Mouse (Mus musculus) embryonic facial prominence, embryonic 10.5 days (tissue): ENCODE data around the gene Tstd3. TPM values are rescaled to one million over a fixed set of nuclear protein-coding genes. Genes with fewer than 3 reads are reported as not detected.

Experiments used
- DNase-seq: peaks from one replicate; pipeline ENCODE4 v3.0.0-alpha.2; 2017; ENCODE audit warnings: low spot score
- H3K27ac ChIP-seq: fragments of 300-500 bp; sonication (generic); replicated peaks from 2 replicates; pipeline ENCODE4 v1.5.1; 2016; ENCODE audit warnings: mild to moderate bottlenecking
- H3K27me3 ChIP-seq: fragments of 300-500 bp; sonication (generic); replicated peaks from 2 replicates; pipeline ENCODE4 v1.6.1; 2016; ENCODE audit warnings: low read depth, mild to moderate bottlenecking; ENCODE audit not compliant: poor library complexity, severe bottlenecking
- H3K36me3 ChIP-seq: fragments of 300-500 bp; sonication (generic); replicated peaks from 2 replicates; pipeline ENCODE4 v1.6.1; 2016; ENCODE audit warnings: mild to moderate bottlenecking, moderate library complexity
- H3K4me1 ChIP-seq: fragments of 300-500 bp; sonication (generic); 2 replicates; pipeline ENCODE4 v1.6.1; 2016
- H3K4me3 ChIP-seq: fragments of 300-500 bp; sonication (generic); 2 replicates; pipeline ENCODE4 v1.5.1; 2016; ENCODE audit warnings: mild to moderate bottlenecking, moderate library complexity
- H3K9me3 ChIP-seq: fragments of 300-500 bp; sonication (generic); 2 replicates; pipeline ENCODE4 v1.6.1; 2016; ENCODE audit warnings: mild to moderate bottlenecking
- WGBS: fragments of 180-500 bp; shearing (Covaris S2); methylation state at CpG from one replicate; pipeline ENCODE4 v1.1.7; 2016; 5-methylcytosine and 5-hydroxymethylcytosine counted together
- polyA plus RNA-seq: library from polyadenylated mRNA; unstranded; fragments of >200 nt; fragmentation: Nextera tagmentation; extraction: Ambion mirVana; gene quantifications from 2 replicates; pipeline ENCODE4 v1.2.1, GENCODE M21; 2016

Gene Tstd3
- polyA plus RNA-seq, 1 experiment from 2014 or later: 21.3 TPM

DNA sequence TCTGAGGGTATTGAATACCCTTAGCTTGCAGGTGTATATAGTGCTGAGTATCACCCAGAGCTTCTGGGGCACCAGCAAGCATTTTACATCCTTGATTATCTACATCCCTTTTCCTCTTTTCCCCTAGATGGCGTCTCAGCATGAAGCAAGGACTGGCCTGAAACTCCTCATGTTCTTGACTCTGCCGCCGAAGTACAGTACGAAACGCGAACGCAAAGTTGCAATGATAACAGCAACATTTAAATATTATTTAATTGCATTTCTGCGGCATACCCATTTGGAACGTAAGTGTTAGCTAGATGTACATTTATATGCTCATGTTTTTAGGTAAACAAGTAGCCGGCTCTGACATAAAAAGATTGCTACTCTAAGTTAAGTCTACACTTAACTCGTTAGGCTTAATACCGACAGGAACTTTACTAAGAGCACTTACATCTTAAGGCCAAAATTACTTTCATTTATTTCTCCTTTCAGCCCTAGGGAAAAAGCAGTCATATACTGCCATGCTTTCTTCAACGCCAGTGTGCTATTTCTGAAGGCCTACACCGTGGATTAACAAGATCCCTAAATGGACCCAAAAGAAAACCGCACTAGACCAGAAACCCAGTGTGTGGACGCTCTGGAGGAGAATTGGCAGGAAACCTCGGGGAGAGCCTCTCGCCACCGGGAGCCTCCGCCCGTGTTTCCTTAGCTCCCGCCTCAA is 39.9 kb downstream of the Tstd3 start:
- peak; percentile 38 for DNase-seq
- H3K9me3 ChIP-seq: no peaks in the 10 kb centered on the region
- H3K27ac ChIP-seq: peak overlapping the region; percentile 90
- peak overlapping the region; percentile 89 for H3K4me3 ChIP-seq
- H3K4me1 ChIP-seq: peaks cover 10% of the 10 kb centered on the region
- H3K36me3 ChIP-seq: peaks cover 3% of the 10 kb centered on the region
- 2% methylated on average over 22 of the region's 22 CpGs for WGBS
- H3K27me3 ChIP-seq: no peaks in the 10 kb centered on the region

DNA sequence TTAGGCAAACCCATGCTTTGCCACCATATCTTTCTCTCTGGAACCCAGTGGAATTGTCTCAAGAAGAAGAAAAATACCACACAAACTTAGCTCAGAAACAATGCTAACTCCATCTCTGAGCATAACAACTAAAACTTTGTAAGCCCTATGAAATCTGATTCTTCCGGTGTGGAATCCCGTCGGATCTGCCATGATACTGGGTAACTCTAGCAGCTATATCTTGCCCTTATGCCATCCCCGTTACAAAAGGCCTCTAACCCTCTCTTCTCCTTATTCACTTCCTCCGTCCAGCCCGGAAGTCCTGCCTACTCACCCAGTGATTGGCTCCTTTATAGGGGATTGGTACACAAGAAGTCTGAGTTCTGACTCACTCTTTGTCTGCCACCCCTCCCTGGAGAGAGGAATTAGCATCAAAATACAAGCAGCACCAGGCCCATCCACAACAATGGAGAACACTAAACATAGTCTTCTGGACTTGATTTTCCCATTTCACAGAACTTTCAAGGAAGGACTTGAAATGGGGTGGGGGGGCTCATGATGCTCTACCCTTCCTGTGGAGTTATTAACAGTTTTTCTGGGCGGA is 44.2 kb downstream of the Tstd3 start:
- Histone ChIP-seq H3K27me3 (no peaks in the 10 kb centered on the region; the same call in 1 of the 2 replicates), H3K36me3 (no peaks in the 10 kb centered on the region), H3K4me1 (no peaks in the 10 kb centered on the region), H3K4me3 (no peak overlapping the region), H3K9me3 (no peaks in the 10 kb centered on the region), H3K27ac (no peak overlapping the region)
- 46% methylated on average over 7 of the region's 7 CpGs for WGBS
- DNase-seq: no peak

- WGBS: 7% methylated on average over 13 of the region's 13 CpGs
- no peaks in the 10 kb centered on the region for H3K9me3 ChIP-seq
- H3K27me3 ChIP-seq: no peaks in the 10 kb centered on the region
- DNase-seq: peak; percentile 91
- no peaks in the 10 kb centered on the region for H3K36me3 ChIP-seq
- no peaks in the 10 kb centered on the region for H3K4me1 ChIP-seq
- peak overlapping the region; percentile 13; the same call in 1 of the 2 replicates for H3K4me3 ChIP-seq
- no peak overlapping the region for H3K27ac ChIP-seq
These were observed 54.9 kb downstream of the Tstd3 start for GRCm38 (mm10) chr4:21712147-21712546.

Other genes starting within 250 kb of the Tstd3 start
- 0.52 TPM in 1 of 2 replicates, not detected in the other for gene Prdm13, start 81.2 kb downstream of the Tstd3 start, polyA plus RNA-seq
- 46.6 TPM in 2 replicates for gene Ccnc, start 39.5 kb downstream of the Tstd3 start, polyA plus RNA-seq
- 10.8 and 12.3 TPM in 2 replicates for gene Usp45, start 56 bp downstream of the Tstd3 start, polyA plus RNA-seq
- 136 and 149 TPM in 2 replicates for gene Pnisr, start 80.4 kb upstream of the Tstd3 start, polyA plus RNA-seq
- 12.2 TPM in 2 replicates for gene Coq3, start 112.5 kb upstream of the Tstd3 start, polyA plus RNA-seq
- gene Faxc, start 164.1 kb upstream of the Tstd3 start, polyA plus RNA-seq: 11.6 TPM in 2 replicates